Mouse (Mus musculus) natural killer cell, adult 2 months (primary cell): ENCODE data around the gene Sema4d.
"Not testable (repeated sequence)": the region's sequence is repeated elsewhere in the genome, so short reads cannot be mapped to it uniquely, and the experiment has no call there.

Experiments used
- DNase-seq, 2 experiments: peaks; one replicate each; pipeline ENCODE4 v3.0.0; 2022; ENCODE audit warnings: low spot score in 2 of 2

Sema4d gene

DNA sequence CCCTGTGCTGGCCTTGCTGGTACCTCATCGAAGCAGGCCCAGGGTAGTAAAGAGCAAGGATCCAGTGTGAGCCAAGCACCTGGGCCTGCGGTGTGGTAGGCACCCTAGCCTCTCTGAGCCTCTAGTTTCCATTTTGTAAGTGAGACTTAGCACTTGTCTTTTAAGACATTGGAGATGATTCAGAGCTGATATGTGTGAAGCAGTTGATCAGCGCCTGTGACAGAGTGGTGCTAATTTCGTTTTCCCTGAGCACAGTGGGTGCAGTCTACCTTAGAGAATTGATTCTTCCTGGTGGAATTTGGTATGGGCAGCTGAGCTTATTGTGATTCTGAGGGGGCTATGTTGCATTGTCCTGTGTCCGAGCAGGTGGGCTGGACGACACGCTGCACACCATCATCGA lies 111.9 kb downstream of the Sema4d start:
- no peak for DNase-seq

DNA sequence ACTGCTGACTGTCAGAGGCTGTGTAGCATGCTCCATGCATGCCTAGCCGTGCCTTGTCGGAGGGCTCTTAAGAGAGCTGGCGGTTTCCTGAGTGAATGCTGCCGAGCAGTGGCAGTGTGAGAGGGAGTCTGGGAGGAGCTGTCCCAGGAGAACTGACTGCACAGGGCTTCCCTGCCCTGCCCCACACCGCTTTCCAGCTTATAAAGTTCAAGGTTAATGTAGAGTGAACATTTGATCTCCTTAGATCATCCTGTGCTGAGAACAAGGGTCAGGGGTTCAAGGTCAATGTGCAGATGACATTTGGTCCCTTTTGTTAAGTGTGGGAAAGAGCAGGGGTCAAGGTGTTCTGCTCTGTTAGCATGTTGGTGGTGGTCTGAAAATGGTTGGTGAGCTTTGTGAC lies 112.5 kb downstream of the Sema4d start:
- no peak for DNase-seq

DNA sequence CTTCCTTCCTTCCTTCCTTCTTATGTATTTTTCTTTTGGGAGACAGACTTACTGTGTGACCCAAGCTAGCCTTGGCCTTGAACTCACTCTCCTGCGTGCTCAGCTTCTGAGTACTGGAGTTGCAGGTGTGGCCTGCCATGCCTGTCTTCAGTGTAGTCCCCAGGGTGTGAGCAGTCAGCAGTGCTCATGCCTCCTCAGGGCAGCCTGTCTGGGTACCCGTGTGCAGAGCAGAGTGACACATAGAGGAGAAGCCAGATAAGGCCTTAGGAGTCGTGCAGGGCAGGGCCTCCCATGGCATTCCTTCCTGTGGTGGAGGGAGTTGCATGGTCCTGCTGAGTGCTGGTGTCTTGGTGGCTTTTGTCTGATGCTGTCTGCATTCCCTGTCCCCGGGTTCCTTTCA lies 114.2 kb downstream of the Sema4d start:
- no peak for DNase-seq

DNA sequence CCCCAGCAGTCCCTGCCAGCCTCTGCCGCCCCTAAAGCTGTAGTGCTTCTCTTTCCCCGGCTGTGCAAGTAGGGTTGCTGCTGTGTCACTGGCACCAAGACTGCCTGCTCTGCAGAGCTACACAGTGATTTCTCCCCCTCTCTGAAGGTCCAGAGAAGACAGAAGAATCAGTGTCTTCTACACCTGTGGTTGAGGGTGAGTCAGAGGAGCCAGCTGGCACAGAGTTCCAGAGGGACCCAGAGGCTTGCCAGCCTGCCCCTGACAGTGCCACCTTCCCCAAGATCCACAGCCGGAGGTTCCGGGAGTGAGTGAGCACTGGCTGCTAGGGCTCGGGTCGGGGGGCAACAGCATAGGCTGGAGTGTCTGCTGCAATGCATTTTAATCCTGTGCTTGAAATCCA lies 114.9 kb downstream of the Sema4d start:
- no peak for DNase-seq

DNA sequence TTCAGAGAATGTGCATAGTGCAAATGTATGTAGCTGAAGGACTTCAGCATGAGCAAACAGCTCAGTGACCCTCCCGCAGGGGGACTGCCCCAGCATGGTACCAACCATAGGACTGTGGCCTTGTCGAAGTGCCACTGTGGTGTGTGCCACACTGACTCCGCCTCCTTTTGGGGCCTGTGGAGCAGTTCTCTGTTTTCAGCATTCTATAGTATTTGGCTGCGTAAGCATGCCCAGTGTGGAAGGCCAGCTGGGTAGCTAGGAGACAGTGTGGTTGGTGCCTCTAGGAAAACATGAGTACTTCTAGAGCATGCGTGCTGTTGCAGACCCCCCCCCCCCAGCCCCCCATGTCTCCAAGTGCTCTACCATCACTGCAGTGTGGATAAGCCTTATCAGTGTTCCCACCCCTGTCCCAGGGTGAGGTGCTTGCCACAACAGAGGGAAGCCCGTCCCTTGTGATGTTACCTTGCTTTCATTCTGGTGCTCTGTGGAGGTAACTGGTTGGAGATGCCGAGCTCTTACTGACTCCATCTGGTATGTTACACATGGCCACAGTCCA lies 115.8 kb downstream of the Sema4d start:
- DNase-seq: no peak

DNA sequence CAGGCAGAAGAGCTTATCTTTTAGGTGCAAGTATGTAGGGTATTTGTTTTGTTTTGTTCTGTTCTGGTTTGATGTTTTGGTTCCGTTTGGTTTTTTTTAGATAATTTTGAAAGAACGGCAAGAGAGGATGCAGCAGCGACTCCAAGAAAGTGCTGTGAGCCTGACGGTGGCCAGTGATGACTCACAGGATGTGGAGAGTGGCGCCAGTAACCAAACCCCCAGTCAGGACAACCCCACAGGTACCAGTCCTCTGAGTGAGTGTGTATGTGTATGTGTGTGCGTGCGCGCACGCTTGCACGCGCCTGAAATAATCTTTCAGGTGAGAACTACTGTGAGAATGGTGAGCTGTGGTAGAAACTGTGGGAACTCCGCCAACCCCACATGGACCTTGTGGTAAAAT lies 116.5 kb downstream of the Sema4d start:
- DNase-seq: peak in 1 of 2 experiments; percentile 12

DNA sequence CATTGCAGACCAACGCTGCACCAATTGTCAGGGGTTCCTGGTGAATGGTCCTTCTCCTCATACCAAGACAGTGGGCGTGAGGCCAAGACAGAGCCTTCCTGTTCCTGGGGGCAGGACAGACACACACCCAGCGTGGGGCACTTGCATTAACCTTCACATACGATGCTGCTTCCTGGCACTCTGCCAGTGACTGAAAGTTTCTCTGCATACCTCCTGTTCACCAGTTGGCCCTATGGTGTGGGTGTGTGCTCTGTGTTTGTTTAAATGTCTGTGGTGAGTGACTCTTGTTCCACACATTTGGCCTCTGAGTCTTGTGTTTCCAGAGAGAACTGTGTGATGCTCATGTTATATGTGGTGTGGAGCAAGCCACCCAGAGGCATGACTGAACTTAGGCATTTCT lies 116.9 kb downstream of the Sema4d start:
- no peak for DNase-seq

DNA sequence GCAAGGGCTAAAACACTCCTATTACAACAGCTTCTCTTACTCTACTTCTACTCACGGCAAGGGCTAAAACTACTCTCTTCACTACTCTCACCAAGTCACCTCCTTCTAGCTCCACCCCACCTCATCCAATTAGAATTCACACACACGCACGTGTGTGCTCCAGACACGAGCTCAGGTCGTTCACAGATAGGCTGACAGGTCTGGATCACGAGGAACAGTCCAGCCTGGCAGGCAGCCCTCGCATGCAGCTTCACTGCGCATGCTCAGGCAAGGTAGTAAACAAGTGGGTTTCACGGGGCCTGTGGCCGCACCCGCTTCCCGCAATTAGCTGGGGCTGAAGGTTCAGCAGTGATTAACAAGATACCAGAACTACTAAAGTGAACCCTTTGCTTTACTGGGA lies 125.4 kb downstream of the Sema4d start:
- not testable (repeated sequence) for DNase-seq

DNA sequence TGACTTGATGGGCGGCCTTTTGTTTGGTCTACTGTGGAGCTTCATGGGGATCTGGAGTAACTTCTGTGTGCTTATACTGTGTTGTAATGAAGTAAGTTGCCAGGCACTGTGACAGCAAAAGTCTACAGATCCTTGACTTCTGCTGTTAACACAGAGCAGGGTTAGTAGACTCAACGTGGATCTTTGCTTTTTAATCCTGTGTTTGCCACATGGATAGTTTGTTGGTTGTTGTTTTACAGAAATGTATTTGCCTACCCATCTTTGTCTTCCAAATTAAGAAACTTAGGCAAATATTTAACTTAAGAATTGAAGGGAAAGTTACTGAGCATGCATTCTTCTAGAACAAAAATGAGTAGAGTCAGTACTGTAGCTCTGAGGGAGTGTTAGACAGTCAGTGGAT lies 130.0 kb downstream of the Sema4d start:
- DNase-seq: no peak

DNA sequence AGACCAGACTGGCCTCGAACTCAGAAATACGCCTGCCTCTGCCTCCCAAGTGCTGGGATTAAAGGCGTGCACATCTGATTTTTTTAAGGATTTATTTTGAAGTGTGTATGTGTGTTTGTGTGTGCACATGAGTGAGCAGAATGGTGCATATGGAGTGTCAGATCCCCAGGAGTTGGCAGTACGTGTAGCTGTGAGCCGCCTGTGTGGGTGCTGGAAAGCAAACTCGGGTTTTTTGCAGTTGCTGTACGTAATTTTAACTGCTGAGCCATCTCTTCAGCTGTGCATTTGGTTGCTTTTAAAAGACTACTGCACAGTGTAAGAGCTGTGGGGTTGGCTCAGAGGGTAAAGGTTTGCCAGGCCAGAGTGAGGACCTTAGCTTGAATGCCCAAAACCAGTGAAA lies 134.0 kb downstream of the Sema4d start:
- no peak for DNase-seq

DNA sequence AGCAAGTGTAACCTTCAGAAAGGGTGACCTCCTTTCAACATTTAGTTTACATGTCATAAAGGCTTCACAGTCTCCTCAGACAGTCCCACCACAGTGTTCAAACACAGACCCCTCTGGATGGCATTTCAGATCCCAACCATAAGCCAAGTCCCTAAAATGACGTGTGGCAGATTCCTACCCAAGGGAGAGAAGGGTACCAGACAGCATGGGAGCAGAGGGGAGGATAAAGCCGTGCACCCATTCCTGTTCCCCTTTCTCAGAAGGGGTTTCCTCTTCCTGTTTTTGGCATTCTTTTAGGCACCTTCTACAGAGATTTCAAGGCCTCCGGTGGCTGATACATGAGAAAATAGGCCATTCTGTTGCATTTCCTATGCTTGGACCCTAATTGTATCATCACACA lies 135.5 kb downstream of the Sema4d start:
- no peak for DNase-seq

DNA sequence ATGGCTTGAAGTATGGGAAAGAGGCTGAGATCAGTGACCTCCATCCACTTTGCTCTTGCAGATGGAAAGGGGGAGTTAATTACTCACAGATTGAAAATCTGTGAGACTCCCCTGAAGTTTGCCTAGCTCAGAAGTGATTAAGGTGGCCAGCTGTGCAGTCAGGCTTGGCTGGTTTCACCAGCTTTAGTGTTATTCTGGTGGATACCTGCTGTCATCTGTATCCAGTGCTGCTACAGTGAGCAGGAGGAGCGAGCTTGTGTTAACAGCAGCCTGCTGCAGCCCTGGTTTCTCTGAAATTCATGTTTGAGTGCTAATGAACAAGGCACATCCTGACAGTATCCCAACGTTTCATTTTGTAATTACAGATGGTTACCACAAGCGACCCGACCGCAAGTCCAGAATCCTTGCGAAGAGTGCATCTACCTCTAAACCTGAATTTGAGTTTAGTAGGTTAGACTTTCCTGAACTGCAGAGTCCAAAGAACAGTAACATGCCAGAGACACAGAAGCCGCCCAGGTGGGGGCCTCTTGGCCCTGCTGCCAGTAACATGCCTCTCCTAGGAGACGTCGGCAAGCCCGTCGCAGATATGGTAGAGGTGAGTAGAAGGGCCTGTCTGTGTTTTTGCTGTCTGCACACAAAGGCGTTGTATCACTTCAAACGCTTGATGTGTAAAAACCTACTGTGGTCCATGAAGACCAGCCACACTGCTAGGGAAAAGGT lies 136.9 kb downstream of the Sema4d start:
- no peak for DNase-seq

DNA sequence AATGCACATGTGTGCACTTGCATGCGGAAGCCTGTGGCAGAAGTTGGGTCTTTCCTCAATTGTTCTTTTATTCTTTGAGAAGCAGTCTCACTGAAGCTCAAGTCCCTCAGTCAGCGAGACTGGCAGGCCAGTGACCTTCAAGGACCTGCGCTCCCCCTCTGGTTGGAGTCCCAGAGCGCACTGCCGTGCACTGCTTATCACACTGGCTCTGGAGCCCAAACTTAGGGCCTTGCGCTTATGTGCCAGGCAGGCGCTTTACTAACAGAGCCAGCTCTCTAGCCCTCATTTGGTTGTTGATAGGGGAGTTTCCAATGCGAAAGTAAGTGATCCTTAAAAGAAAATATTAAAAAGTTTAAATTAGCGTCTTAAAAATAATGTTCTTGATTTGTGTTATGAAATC lies 139.6 kb downstream of the Sema4d start:
- no peak for DNase-seq

DNA sequence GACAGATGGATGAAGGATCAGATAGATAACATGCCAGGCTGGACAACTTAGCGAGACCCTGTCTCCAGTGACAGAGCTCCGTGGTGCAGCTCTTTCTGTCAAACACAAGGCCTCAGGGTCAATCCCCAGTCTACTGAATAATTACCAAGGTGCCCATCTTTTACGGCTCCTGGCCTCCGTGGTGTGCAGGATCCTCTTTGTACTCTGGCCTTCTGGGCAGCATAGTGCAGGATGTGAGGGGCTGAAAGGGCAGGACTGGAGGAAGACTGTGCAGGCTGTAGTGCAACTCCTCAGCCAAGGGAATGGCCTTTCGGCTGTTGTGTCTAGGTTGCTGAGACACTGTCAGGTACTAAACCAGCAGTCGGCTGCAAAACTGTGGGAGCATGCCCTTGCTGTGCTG lies 140.4 kb downstream of the Sema4d start:
- no peak for DNase-seq

DNA sequence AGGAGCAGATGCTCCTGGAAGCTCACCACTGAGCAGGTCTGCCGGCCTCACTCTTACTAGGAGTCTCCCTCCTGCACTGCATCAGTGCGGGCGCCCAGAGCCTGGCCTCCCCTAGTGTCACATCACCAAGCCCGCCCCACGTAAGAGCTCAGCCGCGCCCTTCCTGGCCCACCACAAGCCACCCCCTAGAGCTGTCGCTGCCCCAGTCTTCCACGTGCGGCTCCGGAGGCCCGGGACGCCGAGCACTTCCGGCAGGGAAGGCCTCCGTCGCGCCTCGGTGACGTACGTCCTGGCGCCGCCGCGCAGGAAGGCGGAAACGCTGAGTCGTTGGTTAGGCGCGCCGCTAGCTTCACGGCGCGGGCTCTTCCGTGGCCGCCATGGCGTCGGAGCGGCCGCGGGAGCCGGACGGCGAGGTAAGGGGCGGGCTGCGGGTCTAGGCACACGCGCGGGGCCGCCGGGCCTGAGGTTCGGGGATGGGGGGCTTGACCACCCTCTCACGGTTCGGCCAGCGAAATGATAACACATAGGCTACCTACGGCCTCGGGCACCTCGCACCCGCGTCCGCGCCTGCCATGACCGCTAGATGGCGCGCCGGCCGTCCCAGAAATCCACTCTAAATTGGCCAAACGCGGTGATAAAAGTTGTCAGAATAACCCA lies 142.0 kb downstream of the Sema4d start, which contains the start of gene Secisbp2:
Gene Secisbp2 (plus strand): TSS at position 290 of the 657 bp plus-strand sequence.
- DNase-seq: peak; percentile 91 to 93

DNA sequence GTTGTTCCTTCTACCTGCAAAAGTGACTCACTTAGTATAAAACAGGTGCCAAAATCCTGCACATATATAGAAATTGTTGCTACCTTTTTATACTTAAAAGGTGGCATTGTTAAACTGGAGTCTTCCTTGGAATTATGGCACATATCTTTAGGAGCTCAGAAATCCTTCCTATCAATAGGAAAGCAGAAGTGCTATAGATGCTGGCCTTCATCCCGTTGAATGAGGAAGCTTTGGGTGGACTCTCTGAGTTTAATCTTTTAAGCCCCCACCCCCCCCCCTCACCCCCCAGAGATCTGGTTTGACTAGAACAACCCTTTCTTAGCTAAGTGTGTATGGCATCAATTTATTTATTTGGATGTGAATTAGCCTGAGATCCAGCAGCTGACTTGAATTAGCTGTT lies 143.8 kb downstream of the Sema4d start:
- no peak for DNase-seq

DNA sequence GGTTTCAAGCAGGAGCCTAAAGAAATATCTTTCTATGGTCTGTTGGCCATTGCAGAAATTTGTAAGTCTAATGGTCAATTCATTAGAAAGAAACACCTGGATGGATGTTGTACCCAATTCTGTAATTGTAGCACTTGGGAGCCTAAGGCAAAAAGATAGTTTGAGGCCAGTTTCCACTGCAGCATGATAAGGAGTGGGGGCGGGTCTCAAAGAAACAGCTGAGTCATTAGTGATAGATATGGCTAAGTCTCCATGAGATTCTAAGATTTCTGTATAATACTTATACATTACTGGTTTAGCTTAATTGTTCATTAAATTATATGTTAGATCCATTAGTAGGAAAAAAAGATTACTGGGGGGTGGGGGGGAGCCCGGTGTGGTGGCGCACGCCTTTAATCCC lies 145.3 kb downstream of the Sema4d start:
- no peak for DNase-seq

DNA sequence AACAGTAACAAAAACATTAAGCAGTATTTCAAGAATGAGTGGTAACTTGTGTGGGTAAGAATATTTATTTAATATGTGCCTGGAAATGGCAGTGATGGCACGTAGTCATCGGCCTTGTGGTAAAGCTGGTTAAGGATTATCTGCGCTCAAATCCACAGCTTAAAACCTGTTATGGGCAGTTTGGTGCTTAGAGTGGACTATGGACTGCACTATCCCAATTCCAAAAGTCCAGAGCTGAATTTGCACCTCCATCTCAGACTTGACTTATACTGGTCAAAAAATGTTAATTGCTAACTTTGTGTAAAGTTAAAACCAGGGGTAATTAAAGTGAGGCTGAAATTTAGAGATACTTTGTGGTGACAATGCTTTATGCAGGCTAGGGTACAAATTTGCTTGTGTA lies 145.8 kb downstream of the Sema4d start:
- DNase-seq: no peak

DNA sequence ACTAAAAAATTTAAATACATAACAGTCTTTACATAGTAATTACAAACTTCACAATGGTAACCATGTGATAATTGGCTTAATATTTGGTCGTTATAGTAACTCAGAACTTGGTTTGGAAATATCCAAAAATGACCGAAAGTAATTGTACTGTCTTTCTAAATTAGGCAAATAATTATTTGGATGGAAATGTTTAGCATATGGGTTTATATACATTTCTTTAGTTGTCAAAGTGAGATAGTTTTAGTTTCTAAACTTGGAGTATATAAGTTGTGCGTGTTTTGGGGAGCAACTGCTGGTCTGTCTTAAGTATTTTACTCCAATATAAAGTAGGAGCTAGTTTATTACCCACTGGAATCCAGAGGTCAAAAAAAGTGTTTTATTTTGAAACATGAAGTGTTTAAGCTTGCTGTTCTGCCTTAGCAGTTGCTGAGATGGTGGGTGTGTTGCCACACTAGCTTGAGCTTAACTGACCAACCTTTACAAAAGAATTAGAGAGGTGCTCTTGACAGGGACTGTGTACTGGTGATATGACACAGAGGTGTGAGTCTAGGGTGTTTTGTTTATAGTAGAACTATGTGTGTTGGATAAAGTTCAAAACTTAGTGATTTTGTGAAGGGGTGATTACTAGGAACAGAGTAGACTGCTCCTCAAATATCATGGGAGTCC lies 147.1 kb downstream of the Sema4d start:
- no peak for DNase-seq

DNA sequence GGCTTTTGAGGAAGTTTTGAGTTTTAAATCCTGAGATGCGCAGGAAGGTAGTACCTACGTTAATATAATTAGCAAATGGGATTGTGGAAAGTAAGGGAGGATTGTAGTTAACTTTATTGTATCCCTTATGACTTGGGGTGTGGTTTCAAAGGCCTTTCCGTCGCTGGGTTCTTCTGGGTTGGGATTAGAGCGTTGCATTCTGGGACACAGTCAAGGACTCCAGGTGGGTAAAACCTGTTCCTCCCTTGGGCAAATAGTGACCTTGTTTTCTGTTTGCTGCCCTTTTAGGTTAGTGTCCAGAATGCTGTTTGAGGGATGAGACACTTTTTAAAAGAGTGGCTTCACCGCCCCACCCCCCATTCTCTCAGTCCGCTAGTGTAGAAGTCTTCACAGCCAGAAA lies 147.7 kb downstream of the Sema4d start:
- no peak for DNase-seq

DNA sequence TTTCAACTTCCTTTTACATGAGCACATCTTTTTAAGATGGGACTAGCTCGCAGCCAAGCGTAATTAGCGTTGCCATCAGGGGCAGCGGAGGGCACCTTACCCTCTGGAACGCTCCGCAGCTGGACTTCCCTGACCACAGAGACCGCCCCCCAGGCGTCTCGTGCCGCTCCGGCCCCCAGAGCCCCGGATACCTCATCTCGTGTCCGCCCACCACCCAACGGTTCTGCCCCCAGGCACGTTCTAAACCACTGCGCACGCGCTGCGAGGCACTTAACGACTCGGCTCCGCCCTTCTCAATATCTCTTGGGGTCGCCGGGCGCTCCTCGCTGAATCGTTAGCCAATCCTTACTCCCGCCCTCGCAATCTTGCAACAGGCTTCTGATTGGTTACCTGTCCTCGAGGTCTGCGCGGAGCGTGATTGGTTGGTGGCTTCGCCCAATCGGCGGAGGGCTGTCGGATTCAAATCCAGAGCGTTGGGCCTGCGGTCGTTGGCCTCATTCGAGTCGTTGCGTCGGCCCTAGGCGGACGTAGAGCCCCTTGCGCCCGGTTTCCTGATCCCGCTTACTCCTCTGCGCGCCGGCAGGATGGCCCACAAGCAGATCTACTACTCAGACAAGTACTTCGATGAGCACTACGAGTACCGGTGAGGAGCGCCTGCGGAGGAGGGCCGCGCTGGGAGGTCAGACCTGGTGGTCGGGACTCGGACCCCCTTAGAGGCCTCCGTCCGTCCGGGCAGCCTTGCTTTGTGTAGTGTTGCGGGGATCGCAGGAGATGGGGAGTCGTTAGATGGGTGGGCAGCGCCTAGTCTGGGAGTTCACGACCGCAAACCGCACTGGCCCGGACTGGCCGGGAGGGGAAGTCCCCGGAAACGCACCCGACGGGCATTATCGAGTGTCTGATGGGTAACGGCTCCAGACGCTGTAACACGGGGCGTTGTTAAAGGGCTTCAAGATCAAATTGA lies 148.4 kb downstream of the Sema4d start, which contains the start of gene Cks2:
Gene Cks2 (plus strand): TSS at position 404 of the 961 bp plus-strand sequence.
- DNase-seq: peak; percentile 97 to 98
